Mouse (Mus musculus) kidney, adult 8-10 months (tissue): Measurements from ENCODE around the gene Tifa.
A peak's percentile ranks its signal among the peaks of the same experiment; 100 is the strongest.
"Not testable (repeated sequence)": the region's sequence is repeated elsewhere in the genome, so short reads cannot be mapped to it uniquely, and the experiment has no call there.

Experiments used
- DNase-seq, 2 experiments: peaks; one replicate each; pipeline ENCODE4 v3.0.0; 2022

The Tifa gene

DNA sequence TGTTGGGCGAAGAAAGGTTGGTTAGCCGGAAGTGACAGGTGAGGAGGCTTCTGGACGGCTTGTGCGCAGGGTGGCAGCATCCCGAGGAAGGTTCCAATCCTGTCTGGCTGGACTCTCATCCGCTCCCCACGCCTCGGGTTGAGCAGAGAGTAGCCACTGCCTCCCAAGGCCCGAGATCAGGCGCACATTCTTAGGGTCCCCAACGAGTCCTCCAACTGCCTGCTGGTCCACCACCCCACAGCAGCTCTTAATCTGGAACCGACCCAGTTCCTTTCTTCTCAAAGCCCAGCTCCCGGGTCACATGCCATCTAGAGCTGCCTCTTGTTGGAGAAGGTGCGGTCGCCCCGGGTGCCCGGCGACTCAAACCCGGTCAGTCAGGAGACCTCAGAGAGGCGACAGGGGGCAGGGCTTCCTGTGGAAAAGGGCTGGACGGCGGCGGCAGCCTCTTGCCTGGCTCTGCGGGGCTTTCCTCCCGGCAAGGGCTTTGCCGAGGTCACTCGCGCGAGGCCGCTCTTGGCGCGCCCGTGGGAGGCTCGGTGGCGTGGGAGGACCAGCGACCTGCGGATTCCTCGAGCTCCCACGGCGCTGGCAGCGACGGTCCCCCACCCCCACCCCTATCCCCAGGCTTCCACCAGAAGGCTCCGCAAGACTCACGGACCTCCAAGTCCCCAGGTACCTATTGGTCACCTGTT is at the start of gene Tifa:
Gene Tifa (plus strand): TSS at position 306 of the 692 bp plus-strand sequence.
- peak; percentile 61 to 63 for DNase-seq

DNA sequence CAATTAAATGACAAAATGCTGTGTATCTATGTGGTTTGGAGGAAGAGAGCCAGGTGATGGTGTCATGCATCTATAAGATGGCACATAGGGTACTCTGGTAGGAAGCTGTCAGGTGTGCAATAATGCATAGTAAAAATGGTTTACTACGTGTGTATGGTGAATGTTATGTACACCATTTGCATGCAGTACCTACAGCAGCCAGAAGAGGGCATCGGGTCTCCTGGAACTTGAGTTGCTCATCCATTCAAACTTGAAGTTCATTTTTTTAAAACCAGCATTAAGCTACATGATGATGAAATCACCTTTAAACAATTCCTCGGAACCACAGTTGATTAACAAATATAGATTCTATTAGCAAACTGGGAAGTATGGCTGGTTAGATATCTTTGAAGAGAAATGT is 48.1 kb upstream of the Tifa start:
- DNase-seq = no peak

- DNase-seq = no peak
These were observed 45.8 kb upstream of the Tifa start for GRCm38 (mm10) chr3:127743614-127744365.

GRCm38 (mm10) chr3:127745504-127745903 is 44.1 kb upstream of the Tifa start:
- no peak for DNase-seq

DNA sequence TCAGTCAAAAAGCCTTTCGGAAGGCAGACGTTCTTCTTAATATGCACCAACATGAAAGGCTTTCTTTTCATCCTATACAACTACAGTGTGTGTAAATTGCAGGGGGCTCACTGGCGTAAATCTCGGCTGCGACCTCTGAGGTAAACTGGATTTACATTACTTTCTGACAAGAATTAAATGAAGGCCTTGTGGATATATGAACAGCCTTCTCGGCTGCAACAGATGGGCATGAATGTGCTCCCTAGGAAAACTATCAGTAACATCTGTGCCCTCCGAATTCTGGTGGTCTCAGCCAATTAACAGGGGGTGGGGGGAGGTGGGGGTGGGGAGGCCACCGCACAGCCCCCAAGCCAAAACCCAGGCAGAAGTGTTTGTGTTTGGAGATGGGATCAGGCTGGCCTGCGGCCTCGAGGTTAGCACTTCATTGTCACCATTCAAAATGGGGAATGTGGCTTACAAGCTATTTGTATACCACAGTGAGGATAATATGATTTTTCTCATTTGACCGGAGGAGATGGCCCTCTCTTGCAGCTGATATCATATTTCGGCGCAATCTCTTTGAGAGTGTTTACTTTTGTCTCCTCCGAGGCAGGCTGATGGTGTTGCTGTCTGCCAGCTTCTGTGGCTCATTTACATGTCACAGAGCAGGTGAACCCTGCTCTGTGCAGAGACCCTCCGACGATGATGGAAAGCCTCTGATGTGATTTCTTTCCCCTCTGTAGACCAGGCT is 43.5 kb upstream of the Tifa start:
- no peak for DNase-seq

- no peak for DNase-seq
These were observed 41.0 kb upstream of the Tifa start for GRCm38 (mm10) chr3:127748644-127749043.

- no peak for DNase-seq
These were observed 40.3 kb upstream of the Tifa start for GRCm38 (mm10) chr3:127749266-127749665.

- DNase-seq = no peak
These were observed 39.5 kb upstream of the Tifa start for GRCm38 (mm10) chr3:127749981-127750562.

DNA sequence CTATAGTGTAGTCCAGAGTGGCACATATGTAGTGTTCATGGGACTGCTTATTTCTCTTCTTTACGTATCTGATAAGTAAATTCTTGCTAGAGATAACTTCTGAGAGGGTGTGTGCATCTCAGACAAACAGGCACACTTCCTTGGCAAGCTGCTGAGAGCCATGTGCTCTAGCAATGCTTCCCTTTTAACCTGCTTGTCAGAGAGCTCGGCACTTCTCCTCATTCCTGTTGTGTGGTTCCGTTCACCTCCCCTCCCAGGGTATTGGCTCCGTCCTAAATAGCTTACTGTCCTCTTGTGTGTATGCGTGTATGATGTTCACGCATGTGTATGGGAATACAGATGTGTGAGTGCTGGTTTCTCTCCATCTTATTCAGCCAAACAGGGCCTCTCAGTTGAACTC is 33.1 kb upstream of the Tifa start:
- no peak for DNase-seq

- no peak for DNase-seq
These were observed 31.7 kb upstream of the Tifa start for GRCm38 (mm10) chr3:127757886-127758301.

GRCm38 (mm10) chr3:127758806-127759205 is 30.8 kb upstream of the Tifa start:
- no peak for DNase-seq

- peak; percentile 13 to 50 for DNase-seq
These were observed 30.4 kb upstream of the Tifa start for GRCm38 (mm10) chr3:127759212-127759611.

DNA sequence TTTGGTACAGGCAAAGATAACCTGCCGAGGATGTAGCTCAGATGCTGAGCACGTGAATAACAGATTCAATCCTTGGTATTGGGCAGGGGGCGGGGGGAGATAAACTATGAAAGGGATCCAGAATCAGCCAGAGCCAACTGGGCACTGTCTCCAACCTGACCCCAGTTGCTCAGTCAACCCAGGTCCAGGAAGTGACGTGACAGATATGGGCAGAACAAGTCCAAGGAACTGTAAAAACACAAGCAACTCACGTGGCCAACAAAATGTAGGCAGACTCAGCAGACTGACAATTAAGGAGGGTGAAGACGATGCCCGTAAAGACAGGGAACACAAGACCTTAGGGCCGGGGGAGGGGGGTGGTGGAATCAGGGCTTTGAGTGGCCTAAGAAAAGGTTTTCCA is 27.2 kb upstream of the Tifa start:
- DNase-seq = no peak

DNA sequence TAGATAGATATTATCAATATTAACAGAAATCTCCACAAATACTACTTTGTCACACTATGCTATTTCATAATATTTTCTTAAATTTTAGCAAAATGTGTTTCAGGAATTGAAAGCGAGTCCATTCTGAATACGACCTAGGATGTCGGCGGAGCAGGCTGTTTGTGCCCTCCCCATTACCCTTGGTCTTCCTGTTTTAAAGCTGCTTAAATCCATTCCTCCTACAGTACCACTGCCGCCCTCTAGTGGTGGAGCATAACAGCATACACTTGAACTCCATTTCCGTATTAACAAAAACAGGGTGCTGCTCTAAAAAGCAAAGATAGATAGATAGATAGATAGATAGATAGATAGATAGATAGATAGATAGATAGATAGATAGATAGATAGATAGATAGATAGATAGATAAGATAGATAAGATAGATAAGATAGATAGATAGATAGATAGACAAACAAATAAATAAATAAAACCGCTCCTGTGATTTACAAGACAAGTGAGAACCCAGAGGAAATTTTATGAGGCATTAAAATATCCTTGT is 26.5 kb upstream of the Tifa start:
- DNase-seq = peak; percentile 58 to 71

- DNase-seq = no peak
These were observed 25.1 kb upstream of the Tifa start for GRCm38 (mm10) chr3:127764541-127764940.

DNA sequence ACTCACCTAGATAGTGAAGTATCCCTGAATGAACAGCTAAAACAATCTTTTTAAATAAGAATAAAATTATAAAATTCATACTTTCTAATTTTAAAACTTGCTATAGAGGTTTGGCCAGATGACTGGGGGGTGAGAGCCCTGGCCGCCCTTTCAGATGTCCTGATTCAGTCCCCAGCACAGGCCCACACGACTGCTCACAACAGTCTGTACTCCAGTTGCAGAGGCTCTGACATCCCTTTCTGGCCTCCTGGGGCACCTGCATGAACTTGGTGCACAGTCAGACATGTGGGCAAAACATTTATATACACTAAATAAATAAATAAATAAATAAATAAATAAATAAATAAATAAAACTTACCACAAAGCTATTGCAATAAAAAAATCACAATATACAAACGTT is 23.6 kb upstream of the Tifa start:
- no peak for DNase-seq

GRCm38 (mm10) chr3:127769146-127769545 is 20.5 kb upstream of the Tifa start:
- no peak for DNase-seq

GRCm38 (mm10) chr3:127780021-127780644 is 9.5 kb upstream of the Tifa start, which contains the start of gene Alpk1:
Gene Alpk1, minus strand, starts transcription at chr3:127780527.
- DNase-seq = peak; percentile 74

GRCm38 (mm10) chr3:127780921-127781320 is 8.7 kb upstream of the Tifa start:
- peak; percentile 27 to 37 for DNase-seq

- no peak for DNase-seq
These were observed 6.7 kb upstream of the Tifa start for GRCm38 (mm10) chr3:127782921-127783320.

DNA sequence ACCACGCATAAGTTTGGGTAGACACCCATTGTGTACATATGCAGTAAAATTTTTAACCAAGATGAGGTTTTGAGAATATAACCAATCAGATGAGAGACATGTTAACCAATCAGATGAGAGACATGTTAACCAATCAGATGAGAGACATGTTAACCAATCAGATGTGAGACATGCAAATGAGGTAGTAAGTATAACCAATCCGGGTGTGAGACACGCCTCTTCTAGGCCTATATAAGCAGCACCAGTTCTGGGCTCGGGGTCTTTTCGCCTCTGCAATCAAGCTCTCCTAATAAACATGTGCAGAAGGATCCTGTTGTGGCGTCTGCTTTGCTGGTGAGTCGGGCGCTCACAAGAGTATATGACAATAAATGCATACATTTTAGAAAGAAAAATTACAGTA is 5.9 kb upstream of the Tifa start:
- DNase-seq = not testable (repeated sequence)

DNA sequence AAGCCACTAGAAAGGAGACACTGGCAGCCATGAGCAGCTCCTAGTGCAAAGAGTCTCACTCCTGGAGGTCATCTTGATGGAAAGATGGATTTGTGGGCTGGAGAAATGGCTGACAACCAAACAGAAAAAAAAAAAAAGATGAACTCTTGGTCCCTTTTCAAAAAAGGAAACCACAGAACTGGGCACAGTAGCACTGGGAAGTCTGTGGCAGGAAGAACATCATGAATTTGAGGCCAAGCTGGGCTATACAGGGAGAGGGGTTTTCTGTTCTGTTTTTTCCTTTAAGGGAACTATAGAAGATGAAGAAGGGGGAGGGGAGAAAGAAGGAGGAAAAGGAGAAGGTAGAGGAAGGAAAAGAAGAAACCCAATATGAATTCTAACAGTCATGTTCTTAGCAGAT is 2.6 kb upstream of the Tifa start:
- no peak for DNase-seq

DNA sequence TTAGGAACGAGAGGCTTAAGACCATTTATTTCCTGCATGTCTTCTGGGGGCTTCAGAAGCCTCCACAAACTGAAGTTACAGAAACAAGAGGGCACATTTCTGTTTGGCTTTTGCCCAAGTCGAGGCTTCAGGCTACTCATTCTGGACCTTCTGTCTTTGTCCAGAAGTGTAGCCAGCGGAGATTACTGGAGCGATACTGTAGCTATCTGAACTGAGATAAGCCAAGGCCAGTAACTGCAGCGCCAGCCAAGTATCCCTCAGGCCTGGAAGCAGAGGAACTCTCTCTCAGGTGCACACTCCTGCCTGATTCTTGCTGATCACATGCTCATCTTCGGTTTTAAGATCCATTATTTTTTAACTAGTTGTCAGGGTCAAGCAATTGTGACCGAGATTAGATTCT is 1.6 kb upstream of the Tifa start:
- DNase-seq = no peak
